Mouse (Mus musculus): ENCODE results near the gene Abcg1.
A peak's percentile ranks its signal among the peaks of the same experiment; 100 is the strongest.

GRCm38 (mm10) chr17:31011551-31012394 is 45.7 kb upstream of the Abcg1 start:
- TF ChIP-seq POLR2A (IDR thresholded peaks at IDR 0.05; ENCODE audit: borderline replicate concordance, extremely low read depth, low read depth, low read length) (no peak), CTCF (IDR thresholded peaks at IDR 0.05; ENCODE audit: insufficient read depth, low read length) (peak; percentile 98)
